Mouse (Mus musculus) myocyte (in vitro differentiated cells): ENCODE results near the gene Pitx2.

Experiments used
- CEBPB ChIP-seq: IDR thresholded peaks from 2 replicates; pipeline ENCODE4 v1.6.1; 2011; ENCODE audit warnings: mild to moderate bottlenecking, moderate library complexity; ENCODE audit not compliant: poor library complexity, insufficient read depth, severe bottlenecking
- MYOD1 ChIP-seq, 3 experiments: IDR thresholded peaks; one replicate each; pipeline ENCODE4 v1.6.1; 2011; ENCODE audit warnings: control low read depth in 2 of 3, low read depth in 2 of 3, mild to moderate bottlenecking in 2 of 3, moderate library complexity in 1 of 3; ENCODE audit not compliant: insufficient read length in 2 of 3, control insufficient read depth in 1 of 3
- POLR2A ChIP-seq: IDR thresholded peaks from one replicate; pipeline ENCODE4 v1.6.1; 2011; ENCODE audit warnings: low read depth, mild to moderate bottlenecking, control low read depth, moderate library complexity; ENCODE audit not compliant: insufficient read length
- USF1 ChIP-seq: IDR thresholded peaks from one replicate; pipeline ENCODE4 v1.6.1; 2011; ENCODE audit warnings: low read depth, mild to moderate bottlenecking, control low read depth, moderate library complexity

DNA sequence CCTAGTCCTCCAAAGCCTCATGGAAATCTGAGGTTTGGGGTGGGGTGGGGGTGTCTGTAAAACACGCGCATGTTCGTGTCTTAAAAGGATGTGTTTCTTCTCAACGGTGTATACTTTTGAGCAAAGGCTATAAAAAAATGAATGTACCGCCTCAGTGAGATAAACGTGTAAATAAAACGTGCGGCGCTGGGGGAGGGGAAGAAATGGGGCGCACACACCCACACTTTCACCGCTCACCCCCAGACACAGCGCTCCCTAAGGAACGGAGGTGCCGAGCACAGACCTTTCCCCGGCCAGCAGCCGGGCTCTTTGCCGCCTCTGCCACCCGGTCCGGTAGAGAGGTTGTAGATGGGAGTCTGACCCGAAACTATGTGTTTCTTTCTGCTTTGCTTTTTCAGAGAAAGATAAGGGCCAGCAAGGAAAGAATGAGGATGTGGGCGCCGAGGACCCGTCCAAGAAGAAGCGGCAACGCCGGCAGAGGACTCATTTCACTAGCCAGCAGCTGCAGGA is 15.6 kb downstream of the Pitx2 start:
- TF ChIP-seq POLR2A, result no peak
- TF ChIP-seq MYOD1 (IDR thresholded peaks at IDR 0.05; ENCODE audit: control insufficient read depth in 1 of 3, insufficient read length in 2 of 3, low read depth in 2 of 3), result no peak
- no peak for TF ChIP-seq USF1
- TF ChIP-seq CEBPB, result no peak
